Mouse (Mus musculus) limb, embryonic 12.5 days (tissue): ENCODE measurements around the gene Spsb4. TPM values are rescaled to one million over a fixed set of nuclear protein-coding genes. Genes with fewer than 3 reads are reported as not detected.

Source experiments
- ATAC-seq: fragments of 200-750 bp; cut with Nextera tagmentation; 2 replicates; pipeline ENCODE4 v1.8.0; 2017; ENCODE audit warnings: low read depth, moderate TSS enrichment; ENCODE audit not compliant: insufficient number of reproducible peaks, insufficient read depth, low FRiP score, low TSS enrichment
- H3K27ac ChIP-seq: fragments of 300-500 bp; sonication (generic); 2 replicates; pipeline ENCODE4 v1.5.1; 2016; ENCODE audit warnings: mild to moderate bottlenecking, moderate library complexity
- H3K27me3 ChIP-seq: fragments of 300-500 bp; sonication (generic); 2 replicates; pipeline ENCODE4 v1.6.1; 2016; ENCODE audit warnings: mild to moderate bottlenecking, moderate library complexity
- H3K36me3 ChIP-seq: fragments of 300-500 bp; sonication (generic); 2 replicates; pipeline ENCODE4 v1.6.1; 2016; ENCODE audit warnings: mild to moderate bottlenecking, moderate library complexity
- H3K4me1 ChIP-seq: fragments of 300-500 bp; sonication (generic); replicated peaks from 2 replicates; pipeline ENCODE4 v1.6.1; 2016
- H3K4me2 ChIP-seq: fragments of 300-500 bp; sonication (generic); 2 replicates; pipeline ENCODE4 v1.6.1; 2016; ENCODE audit warnings: mild to moderate bottlenecking, moderate library complexity
- H3K4me3 ChIP-seq: fragments of 300-500 bp; sonication (generic); replicated peaks from 2 replicates; pipeline ENCODE4 v1.5.1; 2016; ENCODE audit warnings: mild to moderate bottlenecking
- H3K9ac ChIP-seq: fragments of 300-500 bp; sonication (generic); replicated peaks from 2 replicates; pipeline ENCODE4 v1.6.1; 2016; ENCODE audit warnings: mild to moderate bottlenecking, moderate library complexity
- H3K9me3 ChIP-seq: fragments of 300-500 bp; sonication (generic); 2 replicates; pipeline ENCODE4 v1.6.1; 2016; ENCODE audit warnings: mild to moderate bottlenecking, moderate library complexity
- WGBS: fragments of 180-500 bp; shearing (Covaris S2); methylation state at CpG from one replicate; pipeline ENCODE4 v1.1.7; 2016; 5-methylcytosine and 5-hydroxymethylcytosine counted together
- polyA plus RNA-seq: library from polyadenylated mRNA; unstranded; fragments of >200 nt; fragmentation: Nextera tagmentation; extraction: Ambion mirVana; gene quantifications from 2 replicates; pipeline ENCODE4 v1.2.1, GENCODE M21; 2016

Gene Spsb4
- polyA plus RNA-seq, 1 experiment from 2014 or later: 60.8 TPM

DNA sequence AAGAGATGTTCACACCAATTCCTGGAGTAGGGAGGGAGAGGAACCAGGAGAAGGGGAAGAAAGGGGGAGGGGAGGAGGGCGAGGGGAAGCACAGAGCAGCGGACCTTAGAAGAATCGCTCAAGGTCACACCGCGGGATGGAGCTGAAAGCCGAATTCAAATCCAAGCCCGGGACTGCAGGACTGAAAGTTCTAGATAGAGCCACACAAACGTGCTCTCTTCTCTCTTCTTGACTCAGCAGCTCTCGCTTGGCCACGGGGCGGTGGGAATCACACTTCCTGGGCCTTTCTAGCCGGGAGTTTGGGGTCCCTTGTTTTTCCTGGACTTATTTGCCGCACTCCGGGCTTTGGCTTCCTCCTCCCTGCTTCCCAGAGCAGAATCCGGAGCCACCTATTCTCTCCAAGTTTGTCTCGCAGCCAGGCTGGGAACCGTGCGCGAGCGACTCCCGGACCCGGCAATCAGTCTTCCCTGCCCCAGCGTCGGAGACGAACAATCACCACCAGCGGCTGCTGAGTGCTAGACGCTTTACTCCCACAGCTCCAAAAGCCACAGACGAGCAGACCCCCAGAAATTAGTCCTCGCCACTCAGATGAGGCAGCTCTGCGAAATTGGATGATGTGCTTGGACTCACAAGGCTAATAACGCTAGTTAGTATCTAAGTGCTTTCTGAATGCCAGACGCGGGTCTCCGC is 1.4 kb downstream of the Spsb4 start:
- Histone ChIP-seq H3K4me3 (peak overlapping the region; percentile 77), H3K9ac (peak overlapping the region; percentile 84), H3K36me3 (0 out of 2 replicates have a peak, but pooled peaks cover 3% of the 10 kb centered on the region), H3K27ac (no peak overlapping the region; the same call in 1 of the 2 replicates), H3K4me1 (peaks cover 61% of the 10 kb centered on the region), H3K27me3 (peaks cover 21% of the 10 kb centered on the region; the same call in 1 of the 2 replicates), H3K4me2 (peak overlapping the region; percentile 85), H3K9me3 (no peaks in the 10 kb centered on the region)
- ATAC-seq: no peak
- WGBS: 1% methylated on average over 34 of the region's 34 CpGs

GRCm38 (mm10) chr9:97015751-97016150 is 2.9 kb downstream of the Spsb4 start:
- no peak overlapping the region for H3K27ac ChIP-seq
- WGBS: 28% methylated on average over 6 of the region's 6 CpGs
- H3K9ac ChIP-seq: no peak overlapping the region
- H3K4me3 ChIP-seq: peak overlapping the region; percentile 21; the same call in 1 of the 2 replicates
- no peaks in the 10 kb centered on the region for H3K9me3 ChIP-seq
- ATAC-seq: no peak
- peaks cover 60% of the 10 kb centered on the region for H3K4me1 ChIP-seq
- H3K36me3 ChIP-seq: 0 out of 2 replicates have a peak, but pooled peaks cover 3% of the 10 kb centered on the region
- peak overlapping the region; percentile 85 for H3K4me2 ChIP-seq
- peaks cover 21% of the 10 kb centered on the region; the same call in 1 of the 2 replicates for H3K27me3 ChIP-seq

DNA sequence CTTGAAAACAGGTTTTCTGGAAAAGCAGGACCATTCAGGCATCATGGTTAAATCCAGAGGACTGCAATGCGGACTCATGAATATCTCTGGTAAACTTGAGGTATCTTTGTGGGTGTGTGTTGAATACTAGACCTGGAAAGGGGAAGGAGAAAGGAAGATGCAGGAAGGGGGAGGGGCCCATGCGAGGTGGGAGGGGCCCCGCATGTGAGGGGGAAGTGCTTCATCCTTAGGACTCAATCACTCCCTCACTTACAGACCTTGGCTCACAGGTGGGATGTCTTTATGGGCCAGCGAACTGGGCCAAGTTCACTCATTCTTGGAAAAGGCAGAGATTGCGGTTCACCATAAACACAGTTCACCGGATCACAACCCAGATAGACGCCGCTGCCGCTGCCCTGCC is 4.9 kb downstream of the Spsb4 start:
- 78% methylated on average over 9 of the region's 9 CpGs for WGBS
- Histone ChIP-seq H3K4me1 (peaks cover 52% of the 10 kb centered on the region), H3K9me3 (no peaks in the 10 kb centered on the region; the same call in 1 of the 2 replicates), H3K27me3 (peaks cover 11% of the 10 kb centered on the region; the same call in 1 of the 2 replicates), H3K9ac (no peak overlapping the region), H3K4me2 (no peak overlapping the region), H3K4me3 (no peak overlapping the region), H3K36me3 (peaks cover 10% of the 10 kb centered on the region; the same call in 1 of the 2 replicates), H3K27ac (no peak overlapping the region)
- no peak for ATAC-seq

- no peak overlapping the region for H3K4me2 ChIP-seq
- H3K9ac ChIP-seq: no peak overlapping the region
- H3K9me3 ChIP-seq: peaks cover 3% of the 10 kb centered on the region; the same call in 1 of the 2 replicates
- peaks cover 11% of the 10 kb centered on the region; the same call in 1 of the 2 replicates for H3K27me3 ChIP-seq
- 20% methylated on average over 6 of the region's 6 CpGs for WGBS
- H3K4me3 ChIP-seq: no peak overlapping the region
- no peak overlapping the region for H3K27ac ChIP-seq
- H3K4me1 ChIP-seq: peaks cover 52% of the 10 kb centered on the region
- peaks cover 16% of the 10 kb centered on the region for H3K36me3 ChIP-seq
- no peak for ATAC-seq
Measured at GRCm38 (mm10) chr9:97013153-97013552, 5.5 kb downstream of the Spsb4 start.

DNA sequence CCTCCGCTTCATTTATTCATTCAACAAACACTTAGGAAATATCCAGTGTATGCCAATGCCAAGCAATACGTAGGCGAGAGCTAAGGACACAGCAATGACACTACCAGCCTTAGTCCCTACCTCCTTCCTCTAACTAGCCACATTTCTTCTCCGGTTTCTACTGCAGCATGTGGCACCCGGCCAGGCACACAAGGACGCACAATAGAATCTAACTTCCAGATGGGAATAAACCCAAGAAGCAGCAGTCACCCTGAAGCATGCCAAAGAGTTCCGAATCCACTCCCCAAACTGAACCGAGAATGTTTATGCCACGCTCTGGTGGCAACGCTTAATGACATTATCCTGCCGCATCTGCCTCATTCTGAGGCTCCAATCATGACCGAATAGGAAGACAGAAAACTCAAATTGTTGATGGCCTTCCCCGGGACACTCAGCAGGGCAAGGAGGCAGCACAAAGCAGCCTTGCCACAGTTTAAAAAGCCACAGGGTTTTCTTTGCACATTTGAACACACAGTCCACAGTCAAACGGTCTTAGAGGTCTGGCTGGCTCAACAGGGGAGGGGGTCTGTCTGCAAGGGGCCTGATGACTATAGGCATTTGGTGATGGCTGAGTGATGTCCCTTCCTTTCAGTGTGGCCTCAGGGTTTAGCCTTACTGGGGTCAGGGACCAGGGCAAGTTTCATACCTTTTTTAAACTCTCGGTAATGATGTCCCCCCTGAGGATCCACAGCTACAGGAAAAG is 7.0 kb downstream of the Spsb4 start:
- 77% methylated on average over 15 of the region's 15 CpGs for WGBS
- no peak overlapping the region for H3K4me3 ChIP-seq
- peaks cover 8% of the 10 kb centered on the region; the same call in 1 of the 2 replicates for H3K27me3 ChIP-seq
- H3K4me1 ChIP-seq: peaks cover 46% of the 10 kb centered on the region
- H3K9ac ChIP-seq: no peak overlapping the region
- ATAC-seq: no peak
- no peak overlapping the region for H3K27ac ChIP-seq
- peaks cover 23% of the 10 kb centered on the region for H3K36me3 ChIP-seq
- H3K9me3 ChIP-seq: peaks cover 4% of the 10 kb centered on the region; the same call in 1 of the 2 replicates
- H3K4me2 ChIP-seq: no peak overlapping the region

- Histone ChIP-seq H3K4me2 (no peak overlapping the region), H3K9me3 (peaks cover 4% of the 10 kb centered on the region; the same call in 1 of the 2 replicates), H3K36me3 (peaks cover 23% of the 10 kb centered on the region), H3K27ac (no peak overlapping the region), H3K4me1 (peaks cover 35% of the 10 kb centered on the region), H3K27me3 (peaks cover 4% of the 10 kb centered on the region; the same call in 1 of the 2 replicates), H3K9ac (no peak overlapping the region), H3K4me3 (no peak overlapping the region)
- ATAC-seq: no peak
- 90% methylated on average over 6 of the region's 6 CpGs for WGBS
Measured at GRCm38 (mm10) chr9:97010447-97010846, 8.2 kb downstream of the Spsb4 start.

DNA sequence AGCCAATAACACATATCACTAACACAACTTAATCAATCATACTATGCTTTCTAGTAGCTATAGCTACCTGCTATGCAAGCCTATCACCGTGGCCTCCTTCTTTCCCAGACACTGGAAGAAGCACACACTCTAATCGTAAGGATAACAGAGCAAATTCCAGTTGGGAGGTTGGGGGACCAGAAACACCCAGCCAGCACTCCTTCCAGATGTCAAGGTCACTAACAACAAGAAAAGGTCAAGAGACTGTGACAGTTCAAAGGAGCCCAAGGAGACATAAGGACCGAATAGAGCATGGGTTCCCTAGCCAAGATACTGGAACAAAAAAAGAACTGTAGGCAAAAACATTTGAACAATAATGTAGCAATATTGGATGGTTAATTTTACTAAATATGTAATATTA is 13.9 kb downstream of the Spsb4 start:
- ATAC-seq: no peak
- Histone ChIP-seq H3K36me3 (peaks cover 20% of the 10 kb centered on the region), H3K27me3 (no peaks in the 10 kb centered on the region), H3K4me1 (peaks cover 18% of the 10 kb centered on the region), H3K4me2 (no peak overlapping the region), H3K4me3 (no peak overlapping the region), H3K9me3 (peaks cover 4% of the 10 kb centered on the region; the same call in 1 of the 2 replicates), H3K27ac (no peak overlapping the region), H3K9ac (no peak overlapping the region)
- 14% methylated on average over 3 of the region's 3 CpGs for WGBS

GRCm38 (mm10) chr9:97003173-97003572 is 15.5 kb downstream of the Spsb4 start:
- Histone ChIP-seq H3K36me3 (peaks cover 8% of the 10 kb centered on the region), H3K9ac (no peak overlapping the region), H3K4me1 (peaks cover 18% of the 10 kb centered on the region), H3K27ac (no peak overlapping the region), H3K4me3 (no peak overlapping the region), H3K27me3 (no peaks in the 10 kb centered on the region), H3K4me2 (no peak overlapping the region), H3K9me3 (peaks cover under 1% of the 10 kb centered on the region; the same call in 1 of the 2 replicates)
- no peak for ATAC-seq
- WGBS: 48% methylated on average over 5 of the region's 5 CpGs

DNA sequence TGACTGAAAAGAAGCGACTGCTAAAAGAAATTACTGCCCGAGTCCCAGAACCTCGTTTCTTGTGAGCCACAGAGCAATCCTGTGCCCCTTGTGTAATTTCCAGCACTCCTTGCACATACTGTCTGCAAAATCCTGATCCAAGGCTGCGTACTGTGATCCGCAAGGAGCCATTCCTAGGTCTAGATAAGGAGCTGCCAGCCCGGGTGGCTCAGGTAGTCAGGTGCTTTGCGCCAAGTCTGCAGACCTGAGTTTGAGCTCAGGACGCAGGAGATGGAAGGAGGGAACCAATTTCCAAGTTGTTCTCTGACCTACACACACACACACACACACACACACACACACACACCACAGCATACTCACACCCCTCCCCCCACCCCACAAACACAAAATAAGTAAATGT is 16.0 kb downstream of the Spsb4 start:
- Histone ChIP-seq H3K27me3 (no peaks in the 10 kb centered on the region), H3K4me2 (no peak overlapping the region), H3K4me3 (no peak overlapping the region), H3K9ac (no peak overlapping the region), H3K27ac (no peak overlapping the region), H3K4me1 (peaks cover 18% of the 10 kb centered on the region), H3K36me3 (peaks cover 6% of the 10 kb centered on the region; the same call in 1 of the 2 replicates), H3K9me3 (no peaks in the 10 kb centered on the region)
- WGBS: 70% methylated on average over 8 of the region's 8 CpGs
- ATAC-seq: no peak

GRCm38 (mm10) chr9:97002025-97002424 is 16.6 kb downstream of the Spsb4 start:
- Histone ChIP-seq H3K4me2 (no peak overlapping the region), H3K4me1 (peaks cover 18% of the 10 kb centered on the region), H3K27me3 (no peaks in the 10 kb centered on the region), H3K9ac (no peak overlapping the region), H3K36me3 (0 out of 2 replicates have a peak, but pooled peaks cover 3% of the 10 kb centered on the region), H3K9me3 (no peaks in the 10 kb centered on the region), H3K27ac (no peak overlapping the region), H3K4me3 (no peak overlapping the region)
- WGBS: 37% methylated on average over 7 of the region's 7 CpGs
- no peak for ATAC-seq

- H3K4me3 ChIP-seq: no peak overlapping the region
- no peaks in the 10 kb centered on the region for H3K9me3 ChIP-seq
- no peaks in the 10 kb centered on the region for H3K27me3 ChIP-seq
- H3K4me1 ChIP-seq: peaks cover 18% of the 10 kb centered on the region
- H3K27ac ChIP-seq: 0 out of 2 replicates have a peak overlapping the region, but pooled peaks have one; percentile 50
- no peak overlapping the region for H3K9ac ChIP-seq
- no peak for ATAC-seq
- H3K36me3 ChIP-seq: 0 out of 2 replicates have a peak, but pooled peaks cover 3% of the 10 kb centered on the region
- no peak overlapping the region for H3K4me2 ChIP-seq
- WGBS: 78% methylated on average over 10 of the region's 10 CpGs
Measured at GRCm38 (mm10) chr9:97001458-97001857, 17.2 kb downstream of the Spsb4 start.
